Mouse (Mus musculus): ENCODE results near the gene Dbi. TPM values are rescaled to one million over a fixed set of nuclear protein-coding genes. Genes with fewer than 3 reads are reported as not detected.

Gene Dbi
- total RNA-seq, 2 experiments from 2014 or later = 195 to 222 TPM

GRCm38 (mm10) chr1:120124839-120125238 is 4.0 kb upstream of the Dbi start:
- intact Hi-C loops (cut with DNase I; ENCODE audit: low total_unique reads) = no loop called here
- no peak for DNase-seq

- intact Hi-C loops (cut with DNase I; ENCODE audit: low total_unique reads) = no loop called here
- no peak for DNase-seq
Measured at GRCm38 (mm10) chr1:120122634-120123383, 1.9 kb upstream of the Dbi start.

- DNase-seq = no peak
- intact Hi-C loops (cut with DNase I; ENCODE audit: low total_unique reads) = no loop called here
Measured at GRCm38 (mm10) chr1:120121930-120122530, 1.2 kb upstream of the Dbi start.

- intact Hi-C loops (cut with DNase I; ENCODE audit: low total_unique reads) = no loop called here
- DNase-seq = peak; percentile 38
Measured at GRCm38 (mm10) chr1:120120141-120120968, 523 bp downstream of the Dbi start.

- intact Hi-C loops (cut with DNase I; ENCODE audit: low total_unique reads) = no loop called here
- DNase-seq = no peak
Measured at GRCm38 (mm10) chr1:120119389-120119788, 1.5 kb downstream of the Dbi start.

- intact Hi-C loops (cut with DNase I; ENCODE audit: low total_unique reads) = no loop called here
- DNase-seq = no peak
Measured at GRCm38 (mm10) chr1:120118854-120119253, 2.0 kb downstream of the Dbi start.

- intact Hi-C loops (cut with DNase I; ENCODE audit: low total_unique reads) = no loop called here
Measured at GRCm38 (mm10) chr1:120116106-120116505, 4.8 kb downstream of the Dbi start.

GRCm38 (mm10) chr1:120115671-120116081 is 5.2 kb downstream of the Dbi start:
- intact Hi-C loops (cut with DNase I; ENCODE audit: low total_unique reads) = no loop called here

More at GRCm38 (mm10) chr1:120116106-120116505, 4.8 kb downstream of the Dbi start:
- no peak for DNase-seq

GRCm38 (mm10) chr1:120112251-120113187 is 8.4 kb downstream of the Dbi start:
- intact Hi-C loops (cut with DNase I; ENCODE audit: low total_unique reads) = no loop called here
- DNase-seq = no peak

More at GRCm38 (mm10) chr1:120115671-120116081, 5.2 kb downstream of the Dbi start:
- DNase-seq = peak; percentile 65

GRCm38 (mm10) chr1:120111766-120112165 is 9.1 kb downstream of the Dbi start:
- no peak for DNase-seq

GRCm38 (mm10) chr1:120109741-120110432 is 11.0 kb downstream of the Dbi start:
- intact Hi-C loops (cut with DNase I; ENCODE audit: low total_unique reads) = no loop called here
- no peak for DNase-seq

More at GRCm38 (mm10) chr1:120111766-120112165, 9.1 kb downstream of the Dbi start:
- intact Hi-C loops (cut with DNase I; ENCODE audit: low total_unique reads) = no loop called here

GRCm38 (mm10) chr1:120105556-120105959 is 15.3 kb downstream of the Dbi start:
- intact Hi-C loops (cut with DNase I; ENCODE audit: low total_unique reads) = no loop called here
- DNase-seq = no peak

GRCm38 (mm10) chr1:120101227-120101609 is 19.7 kb downstream of the Dbi start:
- DNase-seq = no peak
- intact Hi-C loops (cut with DNase I; ENCODE audit: low total_unique reads) = loop anchor here (5.0 kb wide), 1 partner anchor 51 kb away; no protein-coding TSS in a partner anchor

- no peak for DNase-seq
- intact Hi-C loops (cut with DNase I; ENCODE audit: low total_unique reads) = loop anchor here (5.0 kb wide), 1 partner anchor 52 kb away; no protein-coding TSS in a partner anchor
Measured at GRCm38 (mm10) chr1:120100456-120101226, 20.2 kb downstream of the Dbi start.

GRCm38 (mm10) chr1:120099483-120099882 is 21.4 kb downstream of the Dbi start:
- no peak for DNase-seq
- intact Hi-C loops (cut with DNase I; ENCODE audit: low total_unique reads) = no loop called here

- intact Hi-C loops (cut with DNase I; ENCODE audit: low total_unique reads) = no loop called here
- peak; percentile 53 for DNase-seq
Measured at GRCm38 (mm10) chr1:120098327-120098726, 22.6 kb downstream of the Dbi start.

- DNase-seq = no peak
- intact Hi-C loops (cut with DNase I; ENCODE audit: low total_unique reads) = loop anchor here (5.0 kb wide), 1 partner anchor 63 kb away; no protein-coding TSS in a partner anchor
Measured at GRCm38 (mm10) chr1:120094920-120095319, 26.0 kb downstream of the Dbi start.

Data from gastrocnemius, postnatal 14 days (tissue).